8 mouse cellular contexts compared by ENCODE assay signal in genomic region chr6:38910828-38911559, GRCm38 (mm10). TPM values are rescaled to one million over a fixed set of nuclear protein-coding genes. Genes with fewer than 3 reads are reported as not detected.
A peak's percentile ranks its signal among the peaks of the same experiment; 100 is the strongest.
DNase-seq lines count a peak whose midpoint lies in the region; ATAC-seq and TF ChIP-seq lines count a peak whose summit lies in the region.

No protein-coding gene starts in this region.

- peaks cover 2% of the 10 kb centered on the region; the same call in 1 of the 2 replicates for H3K4me1 ChIP-seq in bone marrow, adult 2 months (ENCODE audit: control insufficient read depth, insufficient read depth, low read length)

- peak; percentile 77 for ATAC-seq in erythroblast, adult 5-6 weeks (replicated peaks; ENCODE audit: low FRiP score, poor library complexity, severe bottlenecking)

- intact Hi-C loops in heart, postnatal 14 days (cut with DNase I) = loop anchor here (1.0 to 5.0 kb wide), 3 partner anchors 39 to 260 kb away; no protein-coding TSS in a partner anchor

- TF ChIP-seq CTCF in bone marrow, adult 2 months (IDR thresholded peaks at IDR 0.05; ENCODE audit: control insufficient read depth, insufficient read depth, low read length) = peak; percentile 85

- H3K36me3 ChIP-seq in splenic B cell, adult 2 months (ENCODE audit: control insufficient read depth, insufficient read depth, low read length, poor library complexity, severe bottlenecking) = no peaks in the 10 kb centered on the region

- no peak overlapping the region for H3K4me3 ChIP-seq in bone marrow, adult 2 months (replicated peaks; ENCODE audit: control insufficient read depth, low read depth, low read length)

- peak overlapping the region; percentile 29; the same call in 1 of the 2 replicates for H3K27ac ChIP-seq in bone marrow, adult 2 months (ENCODE audit: control insufficient read depth, insufficient read depth, low read depth, low read length, poor library complexity)

- no peak for TF ChIP-seq POLR2A in bone marrow, adult 2 months (IDR thresholded peaks at IDR 0.05; ENCODE audit: borderline replicate concordance, control insufficient read depth, low read depth, low read length)

- no peaks in the 10 kb centered on the region for H3K27me3 ChIP-seq in splenic B cell, adult 2 months (ENCODE audit: control insufficient read depth, insufficient read depth, low read length, poor library complexity, severe bottlenecking)

- WGBS in bone marrow, adult 2 months = 40% methylated on average over 3 of the region's 3 CpGs

- DNase-seq in layer of hippocampus, adult 11-12 months (ENCODE audit: low spot score) = peak; percentile 71
- no peak for DNase-seq in layer of hippocampus, adult 9-10 months (ENCODE audit: low spot score)
- DNase-seq in heart, postnatal 14 days = peak; percentile 63 to 78
- peak; percentile 44 for DNase-seq in layer of hippocampus, adult 9-11 months
- DNase-seq in lung, postnatal 14 days = peak; percentile 75
- peak; percentile 85 for DNase-seq in splenic B cell, adult 2 months (ENCODE audit: low read depth, low spot score)

RNA-seq across cellular contexts. Expression of gene Hipk2, which starts 35.0 kb away (rescaled TPM):
- 23.4 and 39.5 TPM in 2 replicates for polyA plus RNA-seq in bone marrow, adult 2 months (2011; ENCODE audit: insufficient read depth, insufficient read length, low replicate concordance, missing spikeins)
- 127 and 168 TPM in 2 replicates for total RNA-seq in erythroblast, adult 5-6 weeks (2015; ENCODE audit: low replicate concordance)
- 72.9 and 90.6 TPM in 2 replicates for total RNA-seq in erythroblast, adult 5-6 weeks (2017; ENCODE audit: low replicate concordance)
- 10 to 100 TPM; 88.5 to 88.9 TPM for total RNA-seq in heart, postnatal 14 days (2021)

RNA-seq across cellular contexts. Expression of gene Tbxas1, which starts 35.8 kb away (rescaled TPM):
- polyA plus RNA-seq in bone marrow, adult 2 months (2011; ENCODE audit: insufficient read depth, insufficient read length, low replicate concordance, missing spikeins) = 25.1 and 59.7 TPM in 2 replicates
- total RNA-seq in erythroblast, adult 5-6 weeks (2015; ENCODE audit: low replicate concordance) = 55.9 and 63.7 TPM in 2 replicates
- total RNA-seq in erythroblast, adult 5-6 weeks (2017; ENCODE audit: low replicate concordance) = 83.5 and 85.7 TPM in 2 replicates
- total RNA-seq in heart, postnatal 14 days (2021) = 1 to 10 TPM; 2.0 to 3.1 TPM

Comparison
In these comparisons a context has a peak if more than half of its experiments do, and no peak if none do; other contexts are left out.
1. RNA of gene Tbxas1, which starts 35.8 kb away (total RNA-seq): 55.9 to 85.7 TPM in erythroblast, adult 5-6 weeks; 2.0 to 3.1 TPM in heart, postnatal 14 days; every median in the first group is over 10 times any median in the second.